Mouse (Mus musculus): ENCODE measurements around the gene Psrc1. TPM values are rescaled to one million over a fixed set of nuclear protein-coding genes. Genes with fewer than 3 reads are reported as not detected.

Psrc1 gene
- 1.1 and 5.4 TPM in 2 replicates for polyA plus RNA-seq (2012; rRNA removed; ENCODE audit: low replicate concordance)

DNA sequence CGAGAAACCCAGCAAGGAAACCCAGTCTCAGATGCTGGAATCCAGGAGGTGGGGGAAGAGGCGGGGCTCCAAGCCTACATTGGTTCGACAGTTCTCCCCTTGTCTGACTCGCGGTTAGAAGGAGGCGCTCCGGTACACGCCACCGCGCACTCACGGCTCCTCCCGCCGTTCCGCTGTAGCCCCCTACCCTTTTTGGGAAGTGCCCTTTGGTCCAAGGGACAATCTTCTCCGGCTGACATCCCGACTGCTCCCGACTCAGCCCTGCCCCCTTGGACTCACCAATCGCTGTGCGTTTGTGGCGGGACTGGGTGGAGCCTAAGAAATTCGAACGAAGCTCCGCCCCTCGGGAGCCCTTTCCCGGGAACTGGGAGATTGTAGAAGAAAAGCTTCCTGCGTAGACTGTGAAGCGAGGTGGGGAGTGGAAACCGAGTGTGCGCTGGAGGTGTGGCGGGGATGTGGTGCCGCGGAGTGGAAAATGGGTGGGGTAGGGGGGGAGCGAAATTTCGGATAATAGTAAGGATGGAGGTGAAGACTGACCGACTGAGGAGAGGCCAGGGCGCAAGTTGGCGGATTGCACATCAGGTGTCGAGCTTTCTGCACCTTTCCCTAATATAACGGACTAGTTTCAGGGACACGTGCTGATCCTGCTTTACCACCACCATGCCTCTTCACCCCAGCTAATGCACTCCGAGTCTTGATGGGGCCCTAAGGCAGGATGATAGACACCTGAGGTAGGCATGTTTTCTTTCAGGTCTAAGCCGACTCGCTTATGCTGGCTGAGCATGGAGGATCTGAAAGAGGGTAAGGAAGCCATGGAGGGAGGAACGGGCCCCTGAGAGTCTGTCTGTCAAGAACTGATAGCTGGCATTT is at the start of gene Psrc1:
Psrc1 (plus strand) TSS at position 355 of the 870 bp plus-strand sequence.

DNA sequence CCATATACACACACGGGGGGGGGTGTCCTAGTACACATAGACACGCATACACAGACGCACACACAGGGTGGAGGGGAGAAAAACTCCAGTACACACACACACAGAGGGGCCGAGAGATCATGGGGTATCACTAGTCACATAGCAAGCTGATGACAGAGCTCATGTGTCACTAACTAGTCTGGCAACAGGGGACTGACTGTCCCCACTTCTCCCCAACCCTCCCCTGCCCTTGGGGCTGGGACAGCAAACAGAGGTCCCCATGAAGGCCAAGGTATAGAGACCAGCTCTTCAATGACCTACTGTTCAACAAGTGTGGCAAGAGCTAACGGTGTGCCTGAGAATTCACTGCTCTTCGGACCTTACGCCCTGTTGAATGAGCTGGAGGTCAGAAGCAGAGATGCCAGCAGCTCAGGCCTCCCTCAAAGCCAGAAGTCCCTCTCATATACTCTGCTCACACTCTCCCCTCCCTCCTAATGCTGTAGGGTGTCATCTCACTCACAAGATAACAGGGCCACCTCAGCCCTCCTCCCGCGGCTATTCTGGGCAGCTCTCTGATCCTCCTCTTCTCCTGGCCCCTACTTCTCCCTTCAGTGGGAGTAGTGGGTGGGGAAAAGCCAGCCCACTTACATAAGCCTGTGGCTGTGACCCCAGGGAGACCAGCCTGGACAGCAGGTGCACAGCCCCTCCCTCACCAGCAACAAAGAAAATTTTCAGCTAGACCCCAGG is 19.2 kb upstream of the Psrc1 start, which contains the start of gene Mybphl:
Mybphl (plus strand) TSS at position 642 of the 726 bp plus-strand sequence.

DNA sequence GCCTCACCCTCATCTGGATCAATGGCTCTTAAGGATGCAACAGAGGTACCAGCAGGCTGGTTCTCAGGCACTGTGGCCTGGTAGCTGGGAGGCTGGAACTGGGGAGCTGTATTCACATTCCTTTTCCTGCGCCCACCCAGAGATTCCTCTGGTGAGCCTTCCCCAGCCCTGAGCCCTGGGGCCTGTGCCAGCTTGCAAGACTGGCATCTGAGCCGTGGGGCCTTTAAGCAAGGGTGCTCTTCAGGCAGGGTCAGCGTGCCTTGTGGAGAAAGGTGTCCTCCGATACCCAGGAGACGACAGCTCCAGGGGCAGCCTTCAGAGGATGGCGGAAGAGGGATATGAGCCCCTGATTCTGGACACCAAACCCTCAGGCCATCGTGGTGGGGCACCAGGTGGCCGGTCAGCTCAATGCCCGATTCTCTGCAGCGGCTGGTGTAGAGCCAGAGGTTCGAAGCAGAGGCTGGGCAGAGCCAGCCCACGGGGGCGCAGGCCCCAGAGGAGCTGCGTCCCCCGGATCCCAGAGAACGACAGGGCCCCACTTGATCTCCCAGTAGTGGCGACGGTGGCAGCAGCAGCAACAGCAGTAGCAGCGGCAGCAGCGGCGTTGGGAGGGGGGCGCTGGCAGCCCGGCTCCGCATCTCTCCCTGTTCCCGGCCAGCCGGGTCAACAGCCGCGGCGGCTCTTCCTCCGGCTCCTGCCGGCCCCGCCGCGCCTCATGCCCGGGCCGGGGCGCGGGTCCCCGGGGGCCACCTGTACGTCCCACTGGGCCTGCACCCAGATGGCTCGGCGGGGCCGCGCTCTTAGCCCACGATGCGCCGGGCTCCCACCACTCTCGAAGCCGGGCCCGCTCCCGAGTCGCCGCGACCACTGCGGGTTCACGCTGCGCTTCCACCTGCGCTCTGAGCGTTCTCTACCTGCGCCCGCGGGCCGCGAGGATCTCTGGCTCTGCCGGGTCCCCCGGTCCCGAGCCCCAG is 31.5 kb downstream of the Psrc1 start, which contains the start of gene Celsr2:
Celsr2 (minus strand) TSS at position 696 of the 974 bp plus-strand sequence.

Other genes with a start within 250 kb of the Psrc1 start
- gene Gnai3, start 237.7 kb upstream of the Psrc1 start, polyA plus RNA-seq (2012; rRNA removed; ENCODE audit: low replicate concordance): 24.6 and 33.8 TPM in 2 replicates
- not detected in 2 replicates for gene Gpr61, start 229.0 kb upstream of the Psrc1 start, polyA plus RNA-seq (2012; rRNA removed; ENCODE audit: low replicate concordance)
- gene Amigo1, start 197.5 kb upstream of the Psrc1 start, polyA plus RNA-seq (2012; rRNA removed; ENCODE audit: low replicate concordance): 9.1 and 22.1 TPM in 2 replicates
- gene Cyb561d1, start 182.6 kb upstream of the Psrc1 start, polyA plus RNA-seq (2012; rRNA removed; ENCODE audit: low replicate concordance): 6.8 and 8.5 TPM in 2 replicates
- 4.9 and 18.9 TPM in 2 replicates for gene Atxn7l2, start 172.9 kb upstream of the Psrc1 start, polyA plus RNA-seq (2012; rRNA removed; ENCODE audit: low replicate concordance)
- gene Sypl2, start 157.2 kb upstream of the Psrc1 start, polyA plus RNA-seq (2012; rRNA removed; ENCODE audit: low replicate concordance): 0.20 and 0.55 TPM in 2 replicates
- 69.4 and 79.0 TPM in 2 replicates for gene Psma5, start 126.9 kb upstream of the Psrc1 start, polyA plus RNA-seq (2012; rRNA removed; ENCODE audit: low replicate concordance)
- 95.9 and 169 TPM in 2 replicates for gene Sort1, start 99.8 kb upstream of the Psrc1 start, polyA plus RNA-seq (2012; rRNA removed; ENCODE audit: low replicate concordance)
- not detected in 2 replicates for gene Mybphl, start 18.9 kb upstream of the Psrc1 start, polyA plus RNA-seq (2012; rRNA removed; ENCODE audit: low replicate concordance)
- 5.4 and 20.9 TPM in 2 replicates for gene Celsr2, start 31.7 kb downstream of the Psrc1 start, polyA plus RNA-seq (2012; rRNA removed; ENCODE audit: low replicate concordance)
- 41.3 and 52.4 TPM in 2 replicates for gene Sars, start 61.4 kb downstream of the Psrc1 start, polyA plus RNA-seq (2012; rRNA removed; ENCODE audit: low replicate concordance)
- 0.29 and 0.37 TPM in 2 replicates for gene 1700013F07Rik, start 150.3 kb downstream of the Psrc1 start, polyA plus RNA-seq (2012; rRNA removed; ENCODE audit: low replicate concordance)
- 0.04 and 1.9 TPM in 2 replicates for gene 5330417C22Rik, start 152.7 kb downstream of the Psrc1 start, polyA plus RNA-seq (2012; rRNA removed; ENCODE audit: low replicate concordance)
- gene Tmem167b, start 178.6 kb downstream of the Psrc1 start, polyA plus RNA-seq (2012; rRNA removed; ENCODE audit: low replicate concordance): 6.8 and 10.8 TPM in 2 replicates
- gene Taf13, start 187.9 kb downstream of the Psrc1 start, polyA plus RNA-seq (2012; rRNA removed; ENCODE audit: low replicate concordance): 3.9 and 7.2 TPM in 2 replicates
- 7.1 and 8.7 TPM in 2 replicates for gene Wdr47, start 207.4 kb downstream of the Psrc1 start, polyA plus RNA-seq (2012; rRNA removed; ENCODE audit: low replicate concordance)

All from subcutaneous adipose tissue, adult 2 months (tissue).